Mouse (Mus musculus) E14TG2a.4 (cell line): ENCODE results near the gene Gucy1b2.

Experiments
- CTCF ChIP-seq: conservative IDR thresholded peaks from 2 replicates; pipeline ENCODE4 v1.5.1; 2014; ENCODE audit warnings: low read length
- NANOG ChIP-seq: IDR thresholded peaks from 2 replicates; pipeline ENCODE4 v1.6.1; 2014; ENCODE audit warnings: borderline replicate concordance, low read length, mixed read lengths
- POU5F1 ChIP-seq: IDR thresholded peaks from 2 replicates; pipeline ENCODE4 v1.6.1; 2014; ENCODE audit warnings: low read length, borderline replicate concordance

DNA sequence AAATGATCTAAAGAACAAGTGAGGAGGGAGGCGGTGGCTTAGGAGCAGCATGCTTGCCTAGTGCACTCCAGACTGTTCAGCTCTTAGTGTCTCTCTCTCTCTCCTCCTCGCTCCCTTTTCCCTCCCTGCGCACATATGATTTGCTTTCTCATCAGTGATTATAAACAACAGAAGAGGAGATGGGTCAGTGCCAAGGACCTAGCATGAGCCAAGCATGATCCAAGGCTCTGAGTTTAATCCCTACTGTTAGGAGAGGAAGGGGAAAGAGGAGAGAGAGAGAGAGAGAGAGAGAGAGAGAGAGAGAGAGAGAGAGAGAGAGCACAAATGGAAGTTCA is 8.9 kb downstream of the Gucy1b2 start:
- TF ChIP-seq CTCF (no peak), POU5F1 (no peak), NANOG (no peak)
